Mouse (Mus musculus): ENCODE results near the gene Glp2r. TPM values are rescaled to one million over a fixed set of nuclear protein-coding genes. Genes with fewer than 3 reads are reported as not detected.

Glp2r gene
- polyA plus RNA-seq, 1 experiment from 2014 or later: not detected

DNA sequence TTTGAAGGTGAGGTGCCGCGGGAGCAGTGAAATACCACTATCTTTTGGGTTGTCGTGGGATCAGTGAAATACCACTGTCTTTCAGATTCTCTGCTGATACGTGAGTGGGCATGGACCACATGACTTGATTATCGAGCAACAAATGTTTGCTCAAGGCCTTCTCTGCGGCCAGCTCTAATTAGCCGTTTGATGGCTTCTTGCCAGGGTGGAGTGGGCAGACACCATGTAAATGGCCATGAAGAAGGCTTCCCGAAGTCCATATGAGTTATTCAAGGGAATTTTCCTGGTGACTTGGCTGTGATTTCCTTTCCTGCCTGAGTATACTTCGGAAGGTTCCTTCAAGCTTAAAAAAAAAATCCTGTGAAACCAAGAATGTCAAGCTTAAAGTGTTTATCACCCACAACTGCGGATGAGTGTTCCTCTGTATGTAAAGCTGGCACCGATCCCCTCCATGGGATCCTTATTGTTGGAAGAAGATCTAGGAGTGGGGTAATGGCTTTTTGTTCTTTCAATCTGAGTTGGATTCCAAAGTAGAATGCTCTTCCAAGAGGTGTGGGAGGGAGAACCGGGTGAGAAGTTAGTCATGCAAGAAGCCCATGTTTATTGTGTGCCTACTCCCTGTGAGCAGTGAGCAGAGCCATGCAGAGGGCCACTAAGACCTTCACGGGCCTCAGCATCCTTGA, 154.3 kb downstream of the Glp2r start:
- no peaks in the 10 kb centered on the region for H3K4me1 ChIP-seq (replicated peaks; ENCODE audit: control insufficient read depth, insufficient read depth, low read length)
- no peak overlapping the region for H3K9ac ChIP-seq (ENCODE audit: low read depth, low read length)
- ATAC-seq (ENCODE audit: low FRiP score): no peak
- no peaks in the 10 kb centered on the region for H3K27me3 ChIP-seq (ENCODE audit: control insufficient read depth, insufficient read depth, low read length)
- WGBS: 92% methylated on average over 13 of the region's 13 CpGs
- no peaks in the 10 kb centered on the region for H3K36me3 ChIP-seq (ENCODE audit: control insufficient read depth, insufficient read depth, low read length)
- no peak overlapping the region for H3K4me3 ChIP-seq (ENCODE audit: low read depth, low read length)
- no peak overlapping the region for H3K27ac ChIP-seq (ENCODE audit: low read depth, low read length)
- H3K9me3 ChIP-seq (ENCODE audit: control insufficient read depth, low read length): no peaks in the 10 kb centered on the region
- DNase-seq (ENCODE audit: low spot score): no peak
- no peak overlapping the region for H3K4me2 ChIP-seq (replicated peaks; ENCODE audit: low read depth, low read length)

DNA sequence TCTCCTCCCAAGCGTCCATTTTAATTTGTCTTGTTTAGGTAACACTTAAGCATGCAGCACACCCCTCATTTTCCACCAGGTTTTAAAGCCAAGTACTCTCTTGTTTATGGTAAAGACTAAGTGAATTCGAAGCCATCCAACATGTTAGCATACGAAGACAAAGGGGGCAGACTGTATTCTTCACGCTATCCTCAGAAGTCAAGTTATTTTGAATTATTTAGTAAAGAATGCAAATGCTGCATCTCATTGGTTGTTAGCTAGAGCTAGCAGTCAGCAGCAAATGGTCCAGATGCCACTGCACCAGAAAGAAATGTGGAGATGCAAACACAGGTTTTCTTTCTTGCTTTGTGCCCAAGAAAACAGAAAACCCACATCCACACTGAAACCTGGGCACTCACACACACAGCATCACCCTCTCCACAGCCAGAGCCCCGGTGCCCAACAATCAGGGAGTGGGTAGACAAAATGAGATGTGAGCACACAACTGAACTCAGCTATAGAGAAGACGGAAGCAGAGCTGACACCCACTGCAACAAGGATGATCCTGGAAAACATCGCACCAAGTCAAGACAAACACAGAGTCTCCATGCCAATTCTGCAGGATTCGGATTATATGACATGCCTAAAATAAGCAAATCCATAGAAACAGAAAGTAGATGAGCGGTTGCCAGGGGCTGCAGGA, 158.7 kb downstream of the Glp2r start:
- no peak for DNase-seq (ENCODE audit: low spot score)
- 85% methylated on average over 9 of the region's 9 CpGs for WGBS
- no peaks in the 10 kb centered on the region for H3K36me3 ChIP-seq (ENCODE audit: control insufficient read depth, insufficient read depth, low read length)
- H3K9me3 ChIP-seq (ENCODE audit: control insufficient read depth, low read length): no peaks in the 10 kb centered on the region
- no peaks in the 10 kb centered on the region for H3K27me3 ChIP-seq (ENCODE audit: control insufficient read depth, insufficient read depth, low read length)
- no peak overlapping the region for H3K4me3 ChIP-seq (ENCODE audit: low read depth, low read length)
- H3K9ac ChIP-seq (ENCODE audit: low read depth, low read length): no peak overlapping the region
- H3K4me2 ChIP-seq (replicated peaks; ENCODE audit: low read depth, low read length): no peak overlapping the region
- H3K27ac ChIP-seq (ENCODE audit: low read depth, low read length): no peak overlapping the region
- H3K4me1 ChIP-seq (replicated peaks; ENCODE audit: control insufficient read depth, insufficient read depth, low read length): no peaks in the 10 kb centered on the region
- ATAC-seq (ENCODE audit: low FRiP score): no peak

Other genes starting within 250 kb of the Glp2r start
- gene Rcvrn, start 75.8 kb downstream of the Glp2r start, polyA plus RNA-seq (2014; fragmentation: Nextera tagmentation; extraction: Ambion mirVana): not detected in 2 replicates
- not detected in 2 replicates for gene Gsg1l2, start 3.5 kb upstream of the Glp2r start, polyA plus RNA-seq (2014; fragmentation: Nextera tagmentation; extraction: Ambion mirVana)
- not detected in 2 replicates for gene Dhrs7c, start 27.0 kb upstream of the Glp2r start, polyA plus RNA-seq (2014; fragmentation: Nextera tagmentation; extraction: Ambion mirVana)
- 0.98 and 0.99 TPM in 2 replicates for gene Usp43, start 151.0 kb upstream of the Glp2r start, polyA plus RNA-seq (2014; fragmentation: Nextera tagmentation; extraction: Ambion mirVana)
- 5.1 and 5.7 TPM in 2 replicates for gene Cfap52, start 194.5 kb upstream of the Glp2r start, polyA plus RNA-seq (2014; fragmentation: Nextera tagmentation; extraction: Ambion mirVana)
- 63.0 and 65.6 TPM in 2 replicates for gene Stx8, start 195.0 kb upstream of the Glp2r start, polyA plus RNA-seq (2014; fragmentation: Nextera tagmentation; extraction: Ambion mirVana)